Mouse (Mus musculus) olfactory bulb, adult 2 months (tissue): ENCODE measurements around the gene Cabp2. TPM values are rescaled to one million over a fixed set of nuclear protein-coding genes. Genes with fewer than 3 reads are reported as not detected.

Source experiments
- H3K27ac ChIP-seq: fragments of 200-500 bp; 2 replicates; pipeline ENCODE4 v1.5.1; 2012; ENCODE audit warnings: low read depth, low read length; ENCODE audit not compliant: insufficient read depth
- H3K4me1 ChIP-seq: fragments of 200-500 bp; 2 replicates; pipeline ENCODE4 v1.6.1; 2012; ENCODE audit warnings: low read length; ENCODE audit not compliant: control insufficient read depth, insufficient read depth
- H3K4me3 ChIP-seq: fragments of 200-500 bp; 2 replicates; pipeline ENCODE4 v1.5.1; 2012; ENCODE audit warnings: mild to moderate bottlenecking, low read depth, low read length, moderate library complexity; ENCODE audit not compliant: insufficient read depth
- CTCF ChIP-seq: fragments of 200-500 bp; IDR thresholded peaks from 2 replicates; pipeline ENCODE4 v1.5.1; 2012; ENCODE audit warnings: low read depth, mild to moderate bottlenecking, low read length, moderate library complexity; ENCODE audit not compliant: insufficient read depth
- POLR2A ChIP-seq: fragments of 200-500 bp; IDR thresholded peaks from 2 replicates; pipeline ENCODE4 v1.6.1; 2012; ENCODE audit warnings: mild to moderate bottlenecking, low read depth, low read length, moderate library complexity; ENCODE audit not compliant: insufficient read depth
- WGBS: fragments of 180-500 bp; shearing (Covaris S2); methylation state at CpG from one replicate; pipeline ENCODE4 v1.1.7; 2018; 5-methylcytosine and 5-hydroxymethylcytosine counted together
- polyA plus RNA-seq: library from polyadenylated mRNA; stranded (reverse); fragments of >200 nt; gene quantifications from 2 replicates; pipeline ENCODE4 v1.2.4, GENCODE M21; 2012; ENCODE audit warnings: low replicate concordance; ENCODE audit not compliant: missing spikeins, insufficient read depth, insufficient read length

Cabp2 gene
- polyA plus RNA-seq, 1 experiment = not detected

GRCm38 (mm10) chr19:4104675-4105194 is 23.4 kb downstream of the Cabp2 start:
- TF ChIP-seq POLR2A = no peak
- no peak for TF ChIP-seq CTCF
- Histone ChIP-seq H3K27ac (no peak overlapping the region), H3K4me1 (peaks cover 22% of the 10 kb centered on the region), H3K4me3 (no peak overlapping the region)
- WGBS = 93% methylated on average over 16 of the region's 16 CpGs

GRCm38 (mm10) chr19:4106654-4107053 is 25.3 kb downstream of the Cabp2 start:
- 91% methylated on average over 14 of the region's 14 CpGs for WGBS
- Histone ChIP-seq H3K4me1 (peaks cover 14% of the 10 kb centered on the region), H3K27ac (no peak overlapping the region), H3K4me3 (no peak overlapping the region)
- TF ChIP-seq CTCF (no peak), POLR2A (no peak)

- H3K4me1 ChIP-seq = peaks cover 11% of the 10 kb centered on the region
- 89% methylated on average over 9 of the region's 9 CpGs for WGBS
- TF ChIP-seq CTCF (no peak), POLR2A (no peak)
- H3K27ac ChIP-seq = no peak overlapping the region
- no peak overlapping the region for H3K4me3 ChIP-seq
Observed at GRCm38 (mm10) chr19:4108535-4108934, 27.2 kb downstream of the Cabp2 start.

- Histone ChIP-seq H3K4me3 (no peak overlapping the region), H3K4me1 (peaks cover 16% of the 10 kb centered on the region), H3K27ac (peak overlapping the region; percentile 25)
- TF ChIP-seq CTCF (no peak), POLR2A (no peak)
- 93% methylated on average over 26 of the region's 26 CpGs for WGBS
Observed at GRCm38 (mm10) chr19:4112063-4112960, 30.9 kb downstream of the Cabp2 start.

GRCm38 (mm10) chr19:4113186-4113805 is 31.9 kb downstream of the Cabp2 start:
- no peak for TF ChIP-seq POLR2A
- no peak for TF ChIP-seq CTCF
- Histone ChIP-seq H3K27ac (peak overlapping the region; percentile 25), H3K4me3 (no peak overlapping the region), H3K4me1 (peaks cover 16% of the 10 kb centered on the region)
- 45% methylated on average over 13 of the region's 13 CpGs for WGBS

- peaks cover 16% of the 10 kb centered on the region for H3K4me1 ChIP-seq
- H3K4me3 ChIP-seq = no peak overlapping the region
- TF ChIP-seq POLR2A (no peak), CTCF (no peak)
- peak overlapping the region; percentile 25; the same call in 1 of the 2 replicates for H3K27ac ChIP-seq
- 71% methylated on average over 5 of the region's 5 CpGs for WGBS
Observed at GRCm38 (mm10) chr19:4113806-4114230, 32.4 kb downstream of the Cabp2 start.

- H3K27ac ChIP-seq = no peak overlapping the region
- TF ChIP-seq POLR2A (no peak), CTCF (no peak)
- no peak overlapping the region for H3K4me3 ChIP-seq
- peaks cover 16% of the 10 kb centered on the region for H3K4me1 ChIP-seq
- 85% methylated on average over 10 of the region's 10 CpGs for WGBS
Observed at GRCm38 (mm10) chr19:4114551-4114950, 33.2 kb downstream of the Cabp2 start.

- Histone ChIP-seq H3K4me3 (no peak overlapping the region), H3K27ac (no peak overlapping the region), H3K4me1 (peaks cover 16% of the 10 kb centered on the region)
- TF ChIP-seq POLR2A = no peak
- TF ChIP-seq CTCF = no peak
- WGBS = 97% methylated on average over 10 of the region's 10 CpGs
Observed at GRCm38 (mm10) chr19:4115144-4115543, 33.8 kb downstream of the Cabp2 start.

- Histone ChIP-seq H3K4me1 (peaks cover 19% of the 10 kb centered on the region), H3K27ac (no peak overlapping the region), H3K4me3 (no peak overlapping the region)
- TF ChIP-seq POLR2A = no peak
- TF ChIP-seq CTCF = no peak
- 87% methylated on average over 11 of the region's 11 CpGs for WGBS
Observed at GRCm38 (mm10) chr19:4115816-4116215, 34.4 kb downstream of the Cabp2 start.
